Mouse (Mus musculus) liver, adult 2 months (tissue): ENCODE measurements around the gene F830045P16Rik. TPM values are rescaled to one million over a fixed set of nuclear protein-coding genes. Genes with fewer than 3 reads are reported as not detected.
A peak's percentile ranks its signal among the peaks of the same experiment; 100 is the strongest.

Experiments
- DNase-seq: peaks from one replicate; pipeline ENCODE4 v3.0.0-alpha.2; 2011; ENCODE audit warnings: low read depth, low spot score; ENCODE audit errors: extremely low read depth
- H3K27ac ChIP-seq: fragments of 200-500 bp; replicated peaks from 2 replicates; pipeline ENCODE4 v1.5.1; 2012; ENCODE audit warnings: low read depth, mild to moderate bottlenecking, control low read depth, inconsistent platforms, low read length; ENCODE audit not compliant: insufficient read depth
- H3K27me3 ChIP-seq: fragments of 200-500 bp; 2 replicates; pipeline ENCODE4 v1.6.1; 2012; ENCODE audit warnings: mild to moderate bottlenecking, moderate library complexity, low read length, inconsistent platforms; ENCODE audit not compliant: control insufficient read depth, insufficient read depth
- H3K36me3 ChIP-seq: fragments of 200-500 bp; 2 replicates; pipeline ENCODE4 v1.6.1; 2012; ENCODE audit warnings: low read length, inconsistent platforms; ENCODE audit not compliant: control insufficient read depth, insufficient read depth
- H3K4me1 ChIP-seq: fragments of 200-500 bp; 2 replicates; pipeline ENCODE4 v1.6.1; 2011; ENCODE audit warnings: low read length; ENCODE audit not compliant: control insufficient read depth, insufficient read depth
- H3K4me3 ChIP-seq: fragments of 200-500 bp; 2 replicates; pipeline ENCODE4 v1.5.1; 2011; ENCODE audit warnings: low read depth, mild to moderate bottlenecking, control low read depth, low read length, moderate library complexity; ENCODE audit not compliant: insufficient read depth
- H3K79me2 ChIP-seq: fragments of 200-500 bp; 2 replicates; pipeline ENCODE4 v1.6.1; 2012; ENCODE audit warnings: inconsistent platforms, mild to moderate bottlenecking, low read length, moderate library complexity; ENCODE audit not compliant: control insufficient read depth, insufficient read depth
- H3K9ac ChIP-seq: fragments of 200-500 bp; 2 replicates; pipeline ENCODE4 v1.6.1; 2012; ENCODE audit warnings: low read depth, mild to moderate bottlenecking, control low read depth, inconsistent platforms, low read length
- CTCF ChIP-seq: fragments of 200-500 bp; IDR thresholded peaks from 2 replicates; pipeline ENCODE4 v1.5.1; 2011; ENCODE audit warnings: low read depth, low read length, control low read depth
- POLR2A ChIP-seq: fragments of 200-500 bp; IDR thresholded peaks from 2 replicates; pipeline ENCODE4 v1.6.1; 2011; ENCODE audit warnings: low read length, control low read depth; ENCODE audit not compliant: insufficient read depth; ENCODE audit errors: extremely low read depth
- WGBS: fragments of 180-500 bp; shearing (Covaris S2); methylation state at CpG from one replicate; pipeline ENCODE4 v1.1.7; 2018; 5-methylcytosine and 5-hydroxymethylcytosine counted together
- polyA plus RNA-seq: library from polyadenylated mRNA; depleted of rRNA; stranded (reverse); fragments of >200 nt; gene quantifications from 2 replicates; pipeline ENCODE4 v1.2.3, GENCODE M21; 2012
- total RNA-seq: library from RNA; depleted of rRNA; stranded (reverse); fragments of >200 nt; gene quantifications from 2 replicates; pipeline ENCODE4 v1.2.3, GENCODE M21; 2014

Gene F830045P16Rik
- total and polyA plus RNA-seq, 2 experiments, result not detected

GRCm38 (mm10) chr2:129544448-129544847 lies 8.0 kb upstream of the F830045P16Rik start:
- DNase-seq, result peak; percentile 83
- no peaks in the 10 kb centered on the region for H3K27me3 ChIP-seq
- H3K4me3 ChIP-seq, result no peak overlapping the region
- no peak overlapping the region for H3K9ac ChIP-seq
- WGBS, result 29% methylated on average over 4 of the region's 4 CpGs
- peak overlapping the region; percentile 1; the same call in 1 of the 2 replicates for H3K27ac ChIP-seq
- H3K36me3 ChIP-seq, result no peaks in the 10 kb centered on the region
- no peak for TF ChIP-seq POLR2A
- TF ChIP-seq CTCF, result no peak
- no peaks in the 10 kb centered on the region; the same call in 1 of the 2 replicates for H3K4me1 ChIP-seq
- no peaks in the 10 kb centered on the region for H3K79me2 ChIP-seq

- Histone ChIP-seq H3K9ac (no peak overlapping the region), H3K36me3 (no peaks in the 10 kb centered on the region), H3K79me2 (no peaks in the 10 kb centered on the region), H3K4me3 (no peak overlapping the region), H3K27ac (no peak overlapping the region), H3K4me1 (no peaks in the 10 kb centered on the region; the same call in 1 of the 2 replicates), H3K27me3 (no peaks in the 10 kb centered on the region)
- DNase-seq, result no peak
- TF ChIP-seq CTCF (no peak), POLR2A (no peak)
- 91% methylated on average over 3 of the region's 3 CpGs for WGBS
Observed at GRCm38 (mm10) chr2:129540036-129540435, 3.6 kb upstream of the F830045P16Rik start.

- H3K9ac ChIP-seq, result no peak overlapping the region
- DNase-seq, result no peak
- no peaks in the 10 kb centered on the region; the same call in 1 of the 2 replicates for H3K4me1 ChIP-seq
- H3K27me3 ChIP-seq, result no peaks in the 10 kb centered on the region
- 47% methylated on average over 4 of the region's 4 CpGs for WGBS
- H3K79me2 ChIP-seq, result no peaks in the 10 kb centered on the region
- TF ChIP-seq POLR2A (no peak), CTCF (no peak)
- H3K27ac ChIP-seq, result peak overlapping the region; percentile 4; the same call in 1 of the 2 replicates
- no peaks in the 10 kb centered on the region for H3K36me3 ChIP-seq
- no peak overlapping the region for H3K4me3 ChIP-seq
Observed at GRCm38 (mm10) chr2:129539175-129539574, 2.8 kb upstream of the F830045P16Rik start.

- DNase-seq, result no peak
- H3K36me3 ChIP-seq, result no peaks in the 10 kb centered on the region
- H3K27ac ChIP-seq, result no peak overlapping the region
- H3K27me3 ChIP-seq, result no peaks in the 10 kb centered on the region
- no peak for TF ChIP-seq CTCF
- TF ChIP-seq POLR2A, result no peak
- 56% methylated on average over 4 of the region's 4 CpGs for WGBS
- H3K9ac ChIP-seq, result no peak overlapping the region
- H3K4me3 ChIP-seq, result no peak overlapping the region
- no peaks in the 10 kb centered on the region for H3K79me2 ChIP-seq
- H3K4me1 ChIP-seq, result no peaks in the 10 kb centered on the region; the same call in 1 of the 2 replicates
Observed at GRCm38 (mm10) chr2:129537926-129538325, 1.5 kb upstream of the F830045P16Rik start.

- no peak overlapping the region for H3K4me3 ChIP-seq
- TF ChIP-seq CTCF (no peak), POLR2A (no peak)
- H3K4me1 ChIP-seq, result no peaks in the 10 kb centered on the region; the same call in 1 of the 2 replicates
- no peak overlapping the region for H3K27ac ChIP-seq
- no peaks in the 10 kb centered on the region for H3K27me3 ChIP-seq
- no peaks in the 10 kb centered on the region for H3K36me3 ChIP-seq
- H3K9ac ChIP-seq, result no peak overlapping the region
- H3K79me2 ChIP-seq, result no peaks in the 10 kb centered on the region
- DNase-seq, result no peak
- WGBS, result 78% methylated on average over 7 of the region's 7 CpGs
Observed at GRCm38 (mm10) chr2:129537360-129537759, 958 bp upstream of the F830045P16Rik start.

GRCm38 (mm10) chr2:129536926-129537325 lies 524 bp upstream of the F830045P16Rik start:
- no peak for DNase-seq
- Histone ChIP-seq H3K4me1 (peaks cover 2% of the 10 kb centered on the region), H3K27me3 (no peaks in the 10 kb centered on the region), H3K27ac (no peak overlapping the region), H3K79me2 (no peaks in the 10 kb centered on the region), H3K4me3 (no peak overlapping the region), H3K9ac (no peak overlapping the region), H3K36me3 (no peaks in the 10 kb centered on the region)
- TF ChIP-seq CTCF (no peak), POLR2A (no peak)
- WGBS, result 94% methylated on average over 1 of the region's 1 CpGs
